Mouse (Mus musculus): ENCODE measurements around the gene Acvr1b. TPM values are rescaled to one million over a fixed set of nuclear protein-coding genes. Genes with fewer than 3 reads are reported as not detected.

The Acvr1b gene
- total RNA-seq, 2 experiments from 2014 or later, result 23.0 to 34.4 TPM

GRCm38 (mm10) chr15:101251930-101252329 is 78.1 kb downstream of the Acvr1b start:
- DNase-seq, result no peak

- DNase-seq, result no peak
These were observed 78.7 kb downstream of the Acvr1b start for GRCm38 (mm10) chr15:101252614-101253013.

- DNase-seq, result no peak
These were observed 79.7 kb downstream of the Acvr1b start for GRCm38 (mm10) chr15:101253563-101253885.

GRCm38 (mm10) chr15:101253886-101254795 is 80.3 kb downstream of the Acvr1b start, which contains the start of gene Nr4a1:
Nr4a1 (plus strand) TSS chr15:101254269.
- DNase-seq, result peak; percentile 91

GRCm38 (mm10) chr15:101255842-101256462 is 82.1 kb downstream of the Acvr1b start:
- no peak for DNase-seq

GRCm38 (mm10) chr15:101256463-101257206 is 82.8 kb downstream of the Acvr1b start:
- DNase-seq, result no peak

GRCm38 (mm10) chr15:101258420-101258819 is 84.6 kb downstream of the Acvr1b start:
- peak; percentile 40 for DNase-seq

GRCm38 (mm10) chr15:101259922-101260321 is 86.1 kb downstream of the Acvr1b start:
- DNase-seq, result no peak

GRCm38 (mm10) chr15:101260387-101260786 is 86.5 kb downstream of the Acvr1b start:
- peak; percentile 95 for DNase-seq

- no peak for DNase-seq
These were observed 87.2 kb downstream of the Acvr1b start for GRCm38 (mm10) chr15:101260874-101261622.

GRCm38 (mm10) chr15:101262502-101262901 is 88.6 kb downstream of the Acvr1b start:
- peak; percentile 56 for DNase-seq

Small RNA genes within 50 kb of the gene (microRNA-seq; reads per million reads assigned to microRNA genes)
- 0 to 0.79 reads per million in 2 experiments for gene Mir6962 (ENCODE audit: borderline replicate concordance in 2 of 2)

Other genes with a start within 250 kb of the Acvr1b start
- gene Gm47841, start 126.7 kb upstream of the Acvr1b start, total RNA-seq (2021), result not detected
- gene Fignl2, start 95.5 kb upstream of the Acvr1b start, total RNA-seq (2021), result 1 to 10 TPM in 1 of 2 experiments, under 1 TPM in 1; 0.59 to 1.1 TPM
- gene Ankrd33, start 58.3 kb upstream of the Acvr1b start, total RNA-seq (2021), result not detected
- 10 to 100 TPM; 10.7 to 13.0 TPM for gene Acvrl1, start 45.5 kb upstream of the Acvr1b start, total RNA-seq (2021)
- gene Grasp, start 50.1 kb downstream of the Acvr1b start, total RNA-seq (2021), result 1 to 10 TPM; 4.3 to 5.7 TPM
- 10 to 100 TPM; 52.2 to 90.7 TPM for gene Nr4a1, start 80.2 kb downstream of the Acvr1b start, total RNA-seq (2021)
- 10 to 100 TPM; 22.3 to 31.3 TPM for gene Atg101, start 110.2 kb downstream of the Acvr1b start, total RNA-seq (2021)
- gene 6030408B16Rik, start 119.1 kb downstream of the Acvr1b start, total RNA-seq (2021), result under 1 TPM; 0.31 to 0.32 TPM
- gene Krt80, start 196.1 kb downstream of the Acvr1b start, total RNA-seq (2021), result 1 to 10 TPM; 1.6 to 1.9 TPM
- gene Krt7, start 237.0 kb downstream of the Acvr1b start, total RNA-seq (2021), result not detected

All from gastrocnemius, postnatal 25 days (tissue).